Mouse (Mus musculus) heart, postnatal 36 days (tissue): ENCODE measurements around the gene Ntn5. TPM values are rescaled to one million over a fixed set of nuclear protein-coding genes. Genes with fewer than 3 reads are reported as not detected.

Experiments used
- DNase-seq, 2 experiments: peaks; one replicate each; pipeline ENCODE4 v3.0.0; 2021 to 2022
- intact Hi-C: fragments of 180-260 bp; cut with DNase I; formaldehyde crosslinking; loops from one replicate; pipeline ENCODE4 v1.15.1; 2025
- total RNA-seq, 2 experiments: library from RNA; stranded (reverse); gene quantifications; 2 replicates each; pipeline ENCODE4 v1.2.3; 2021

Gene Ntn5
- total RNA-seq: under 1 TPM in 1 of 2 experiments, not detected in 1; 0.22 TPM

DNA sequence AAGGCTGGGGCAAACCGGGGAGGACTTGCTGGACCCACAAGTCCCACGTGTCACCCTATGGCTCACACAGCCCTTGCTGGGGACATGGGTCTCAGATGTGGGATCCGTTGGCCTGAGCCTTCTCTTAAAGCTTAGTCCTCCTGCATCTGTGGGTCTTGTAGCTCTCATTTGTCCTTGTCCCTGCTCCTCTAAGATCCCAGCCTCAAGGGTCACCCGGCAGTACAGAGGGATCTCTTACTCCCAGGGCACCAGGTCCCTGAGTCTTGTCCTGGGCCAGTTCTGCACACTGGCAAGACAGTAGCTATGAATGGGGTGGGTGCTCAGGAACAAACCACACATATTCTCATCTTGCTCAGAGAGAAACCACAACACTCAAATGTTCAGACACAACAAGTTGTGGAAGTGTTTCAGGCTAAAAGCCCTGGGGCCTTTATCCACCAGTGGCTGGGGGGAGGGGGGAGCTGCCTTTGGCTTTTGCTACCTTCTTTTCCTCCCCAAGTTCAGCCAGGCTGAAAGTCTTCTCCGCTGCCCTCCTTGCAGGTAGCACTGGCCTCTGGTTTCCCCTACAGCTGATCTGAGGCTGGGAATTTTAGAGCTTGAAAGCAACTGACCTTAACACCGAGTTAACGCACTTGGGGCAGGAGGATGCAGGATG lies at the start of gene Ntn5:
Ntn5 (plus strand) TSS at position 627 of the 655 bp plus-strand sequence.
- no peak for DNase-seq
- intact Hi-C loops: loop anchor here (2.0 to 5.0 kb wide), 3 partner anchors 41 to 126 kb away; no protein-coding TSS in a partner anchor

DNA sequence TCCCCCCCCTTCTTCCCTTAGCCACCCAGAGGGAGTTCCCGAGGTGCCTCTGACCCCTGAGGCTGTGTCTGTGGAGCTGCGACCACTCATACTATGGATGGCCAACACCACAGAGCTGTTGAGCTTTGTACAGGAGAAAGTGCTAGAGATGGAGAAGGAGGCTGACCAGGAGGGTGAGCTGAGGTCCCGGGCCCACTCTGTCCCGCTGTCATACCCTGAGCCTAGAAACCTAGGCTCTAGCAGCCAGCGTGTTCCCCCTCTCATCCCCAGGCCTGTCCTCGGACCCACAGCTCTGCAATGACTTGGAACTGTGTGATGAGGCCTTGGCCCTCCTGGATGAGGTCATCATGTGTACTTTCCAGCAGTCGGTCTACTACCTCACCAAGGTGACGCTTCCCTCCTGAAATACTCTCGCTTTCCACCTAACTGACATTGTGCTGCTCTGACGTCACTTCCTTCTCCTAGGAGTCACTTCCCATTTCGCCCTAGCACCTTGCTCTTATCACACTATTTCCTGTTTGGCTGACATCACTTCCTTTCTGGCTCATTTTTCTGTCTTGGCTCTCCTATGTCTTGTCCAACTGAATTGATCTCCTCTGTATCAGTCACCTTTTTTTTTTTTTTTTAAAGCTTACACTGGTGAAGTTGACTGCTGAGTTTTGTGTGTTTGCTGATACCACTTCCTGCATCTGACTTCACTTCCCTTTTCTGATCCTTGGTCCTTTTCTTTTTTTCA lies 48.7 kb upstream of the Ntn5 start:
- intact Hi-C loops: no loop called here

GRCm38 (mm10) chr7:45635711-45636688 lies 47.8 kb upstream of the Ntn5 start:
- intact Hi-C loops: no loop called here
- peak; percentile 46 to 69 for DNase-seq

More for the DNA sequence above, 48.7 kb upstream of the Ntn5 start:
- DNase-seq: peak in 1 of 2 experiments; percentile 33

DNA sequence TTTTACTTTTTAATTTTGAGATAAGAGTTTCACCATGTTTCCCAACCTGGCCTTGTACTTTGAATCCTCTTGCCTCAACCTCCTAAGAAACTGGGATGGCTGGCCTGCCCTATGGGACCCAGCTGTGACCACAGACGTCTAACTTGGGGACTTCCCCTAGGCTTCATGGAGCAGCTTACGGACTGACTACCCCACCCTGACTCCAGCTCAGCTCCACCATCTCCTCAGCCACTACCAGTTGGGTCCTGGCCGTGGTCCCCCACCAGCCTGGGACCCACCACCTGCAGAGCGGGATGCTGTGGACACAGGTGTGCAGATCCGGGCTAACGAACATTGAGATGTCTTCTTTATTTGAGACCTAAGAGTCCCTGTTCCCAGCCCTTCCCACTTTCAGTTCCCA lies 46.1 kb upstream of the Ntn5 start:
- intact Hi-C loops: no loop called here

DNA sequence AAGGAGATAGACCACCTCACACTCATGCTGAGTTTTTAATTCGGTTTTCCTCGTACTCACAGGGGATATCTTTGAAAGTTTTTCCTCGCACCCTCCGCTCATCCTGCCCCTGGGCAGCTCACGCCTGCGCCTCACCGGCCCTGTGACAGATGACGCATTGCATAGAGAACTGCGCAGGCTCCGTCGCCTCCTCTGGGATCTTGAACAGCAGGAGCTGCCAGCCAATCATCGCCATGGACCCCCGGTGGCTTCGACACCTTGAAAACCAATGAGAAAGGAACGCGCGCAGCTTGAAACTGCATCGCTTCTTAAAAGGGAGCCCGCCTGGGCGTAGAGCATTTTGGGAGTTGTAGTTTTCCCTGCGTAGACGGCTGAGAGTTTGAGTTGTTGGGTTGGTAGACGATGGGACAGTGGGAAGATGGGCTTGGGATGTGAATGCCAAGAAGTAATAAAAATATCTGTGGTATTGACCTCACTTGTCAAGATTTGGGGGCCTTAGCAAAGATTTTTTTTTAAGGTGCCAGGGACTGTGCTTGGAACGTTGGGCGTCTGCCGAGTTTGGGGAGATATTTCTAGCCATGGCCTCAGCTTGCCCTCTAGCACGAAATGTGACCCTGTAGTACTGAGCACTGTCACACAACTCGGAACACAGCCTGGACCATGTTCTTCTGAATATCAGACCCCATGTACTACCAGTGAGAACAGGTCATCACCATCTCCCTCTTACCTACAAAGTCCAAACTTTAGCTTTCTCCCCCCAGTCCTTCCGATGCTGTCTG lies 45.0 kb upstream of the Ntn5 start:
- intact Hi-C loops: no loop called here
- peak; percentile 81 to 82 for DNase-seq

More for the DNA sequence above, 46.1 kb upstream of the Ntn5 start:
- DNase-seq: no peak

DNA sequence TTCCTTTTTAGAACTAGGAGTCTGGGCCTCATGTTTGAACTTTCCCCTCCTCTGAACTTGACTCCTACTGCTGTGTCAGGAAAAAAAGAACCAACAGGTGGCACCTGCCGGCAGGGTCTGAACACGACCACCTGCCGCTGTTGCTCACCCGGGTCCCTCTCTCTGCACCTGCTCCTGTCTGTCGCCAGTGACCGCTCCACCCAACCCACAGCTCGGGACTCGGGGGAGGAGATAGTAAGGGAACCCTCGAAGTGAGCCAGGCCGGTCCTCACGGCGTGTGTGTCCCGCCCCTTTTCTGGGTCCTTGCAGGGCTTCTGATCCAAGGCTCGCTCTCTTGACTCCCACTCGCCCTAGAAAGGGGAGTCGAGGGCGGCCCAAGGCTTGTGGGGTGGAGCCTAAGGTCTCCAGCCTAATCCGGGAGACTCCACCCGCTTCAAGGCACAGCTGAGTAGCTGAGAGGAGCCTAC lies 44.2 kb upstream of the Ntn5 start, which contains the start of gene Mamstr:
Mamstr (plus strand) TSS at position 417 of the 467 bp plus-strand sequence.
- intact Hi-C loops: no loop called here
- DNase-seq: no peak

GRCm38 (mm10) chr7:45640191-45640957 lies 43.4 kb upstream of the Ntn5 start:
- intact Hi-C loops: no loop called here
- DNase-seq: peak in 1 of 2 experiments; percentile 27

- DNase-seq: peak; percentile 56 to 58
- intact Hi-C loops: loop anchor here (2.0 kb wide), 1 partner anchor 41 kb away; no protein-coding TSS in a partner anchor
Observed at GRCm38 (mm10) chr7:45641391-45642040, 42.3 kb upstream of the Ntn5 start.

DNA sequence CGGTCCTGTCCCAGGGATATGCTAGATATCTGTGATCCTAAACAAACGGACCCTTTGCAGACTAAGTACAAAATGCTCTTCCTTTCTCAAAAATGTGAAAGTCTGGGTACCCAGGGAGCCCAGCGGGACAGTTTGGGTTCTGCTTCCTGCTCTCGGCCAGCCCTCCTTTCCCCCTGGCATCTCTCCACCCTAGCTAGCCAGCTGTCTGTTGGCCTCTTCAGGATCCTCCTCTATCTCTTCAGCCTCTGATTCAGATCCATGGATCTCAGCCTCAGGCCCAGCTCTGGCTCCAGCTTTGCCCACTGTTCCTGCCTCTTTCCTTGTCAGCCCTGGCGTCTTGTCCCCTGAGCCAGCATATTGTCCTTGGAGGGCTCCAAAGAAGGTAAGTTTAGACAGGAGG lies 41.7 kb upstream of the Ntn5 start:
- intact Hi-C loops: loop anchor here (2.0 kb wide), 1 partner anchor 41 kb away; no protein-coding TSS in a partner anchor
- DNase-seq: peak in 1 of 2 experiments; percentile 30

DNA sequence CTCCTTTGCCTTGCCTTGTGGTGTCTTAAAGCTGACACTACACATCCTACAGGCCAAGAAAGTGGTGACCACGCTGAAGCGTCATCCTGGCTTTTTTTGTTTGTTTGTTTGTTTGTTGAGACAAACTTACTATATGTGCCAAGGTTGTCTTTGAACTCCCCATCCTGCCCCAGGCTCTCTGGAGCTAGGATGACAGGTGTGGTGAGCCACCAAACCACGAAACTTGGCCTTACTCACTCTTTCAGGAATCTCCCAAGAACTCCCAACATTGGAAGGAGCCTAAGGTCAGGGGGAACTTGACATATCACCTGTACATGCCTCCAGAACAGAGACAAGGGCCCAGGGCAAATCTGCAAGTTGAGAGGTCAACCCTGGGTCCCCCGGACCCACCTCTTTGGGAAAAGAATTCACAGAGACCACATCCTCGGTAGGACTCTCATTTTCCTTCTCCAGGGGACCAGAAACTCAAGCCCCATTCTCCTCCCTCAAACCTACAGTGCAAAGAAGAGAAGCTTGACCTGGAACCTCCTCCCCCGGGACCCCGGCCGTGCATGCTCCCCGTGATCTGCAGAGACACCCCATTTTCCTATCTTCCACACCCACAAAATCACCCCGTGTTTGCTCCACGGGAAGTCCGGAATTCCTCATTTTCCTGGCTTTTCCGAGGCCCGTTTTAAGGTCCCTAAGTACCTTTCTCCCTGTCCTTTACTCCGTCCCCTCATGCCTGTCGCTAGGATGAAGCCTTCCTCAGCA lies 41.1 kb upstream of the Ntn5 start:
- DNase-seq: no peak
- intact Hi-C loops: loop anchor here (2.0 kb wide), 1 partner anchor 40 kb away; no protein-coding TSS in a partner anchor

- intact Hi-C loops: loop anchor here (2.0 kb wide), 1 partner anchor 39 kb away; no protein-coding TSS in a partner anchor
Observed at GRCm38 (mm10) chr7:45643441-45644178, 40.2 kb upstream of the Ntn5 start.

DNA sequence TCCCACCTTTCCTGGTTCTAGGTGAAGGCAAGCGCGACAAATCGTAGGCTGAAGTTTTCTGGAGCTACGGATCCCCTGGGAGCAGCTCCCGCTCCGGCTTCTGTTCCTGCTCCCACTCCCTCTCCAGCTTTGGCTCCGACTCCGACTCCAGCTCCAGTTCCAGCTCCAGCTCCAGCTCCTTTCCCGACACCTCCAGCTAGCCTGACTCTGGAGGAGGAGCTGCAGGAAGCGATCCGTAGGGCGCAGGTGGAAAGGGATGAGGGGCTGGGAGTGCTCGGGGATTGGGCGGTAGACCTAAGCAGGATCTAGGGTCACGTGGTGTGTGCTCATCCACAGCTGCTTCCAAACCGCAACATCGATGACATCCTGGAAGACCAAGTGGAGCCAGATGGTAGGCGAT lies 39.6 kb upstream of the Ntn5 start:
- intact Hi-C loops: no loop called here
- peak in 1 of 2 experiments; percentile 31 for DNase-seq

More at GRCm38 (mm10) chr7:45643441-45644178, 40.2 kb upstream of the Ntn5 start:
- peak; percentile 83 to 87 for DNase-seq

- intact Hi-C loops: no loop called here
- DNase-seq: no peak
Observed at GRCm38 (mm10) chr7:45644872-45645590, 38.8 kb upstream of the Ntn5 start.

GRCm38 (mm10) chr7:45645591-45645971 lies 38.2 kb upstream of the Ntn5 start:
- intact Hi-C loops: no loop called here
- no peak for DNase-seq

DNA sequence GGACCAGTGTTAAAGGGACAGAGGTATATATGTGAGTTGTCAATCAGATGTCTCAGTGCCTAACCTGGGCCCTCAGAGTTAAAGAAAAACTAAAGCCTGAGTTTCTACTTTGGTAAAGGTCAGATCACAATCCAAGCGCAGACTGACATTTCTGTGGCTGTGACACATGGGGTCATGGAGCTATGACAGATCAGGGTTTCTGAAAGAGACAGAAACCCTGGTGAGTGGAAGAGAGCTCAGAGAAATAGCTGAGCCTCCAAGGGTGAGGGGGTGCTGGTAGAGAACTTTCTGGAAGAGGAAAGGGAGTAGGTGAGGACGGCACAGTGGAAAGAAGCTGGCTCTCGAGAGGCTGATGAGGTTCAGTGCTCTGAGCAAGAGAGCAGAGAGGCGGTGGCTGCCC lies 37.2 kb upstream of the Ntn5 start:
- DNase-seq: no peak

GRCm38 (mm10) chr7:45649351-45649750 lies 34.5 kb upstream of the Ntn5 start:
- intact Hi-C loops: no loop called here
- DNase-seq: peak in 1 of 2 experiments; percentile 43

More for the DNA sequence above, 37.2 kb upstream of the Ntn5 start:
- intact Hi-C loops: no loop called here
